23 mouse cellular contexts compared by ENCODE assay signal in the genomic region with DNA sequence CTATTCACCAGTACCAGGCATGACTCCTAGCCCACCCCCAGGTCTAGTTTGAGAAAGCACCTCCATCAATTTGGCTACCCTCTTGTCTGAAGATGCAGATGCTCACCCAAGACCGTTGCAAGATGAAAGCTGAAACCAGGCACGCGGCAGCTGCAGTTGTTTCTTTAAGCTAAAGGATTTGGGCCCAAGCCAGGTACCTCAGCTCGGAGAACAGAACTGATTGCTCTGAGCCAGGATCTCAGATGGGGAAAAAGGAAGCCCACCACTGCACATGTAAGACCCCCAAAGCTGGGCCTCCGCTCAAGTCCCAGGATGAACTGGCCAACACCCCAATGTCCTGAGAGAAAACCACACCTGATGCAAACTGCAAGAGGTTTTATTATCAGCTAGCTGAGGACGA. TPM values are rescaled to one million over a fixed set of nuclear protein-coding genes. Genes with fewer than 3 reads are reported as not detected.
"Had no signal": no experiment of that assay in that cellular context is flagged by ENCODE, and none has a peak within 500 bp of the region (broad histone marks: within the 10 kb centered on the region; RNA-seq: fewer than 3 reads in every experiment).

No protein-coding gene starts in this region.

- H3K9ac ChIP-seq: liver, embryonic 14.5 days; midbrain, embryonic 12.5 days; neural tube, embryonic 12.5 days had no signal

- ATAC-seq: midbrain, embryonic 16.5 days had no signal

- H3K4me1 ChIP-seq: midbrain, embryonic 10.5 days; midbrain, embryonic 12.5 days; neural tube, embryonic 12.5 days had no signal

- H3K4me3 ChIP-seq: midbrain, embryonic 10.5 days; midbrain, embryonic 12.5 days; neural tube, embryonic 12.5 days had no signal

- DNase-seq: lung, adult 2 months; lung, postnatal 10 days; lung, postnatal 4 days; midbrain, embryonic 14.5 days; right cerebral cortex, postnatal 14 days; thymus, adult 18-20 months; thymus, postnatal 14 days; thymus, postnatal 36 days had no signal

- H3K27me3 ChIP-seq: midbrain, embryonic 12.5 days; neural tube, embryonic 12.5 days had no signal

- H3K36me3 ChIP-seq: midbrain, embryonic 10.5 days; midbrain, embryonic 12.5 days; neural tube, embryonic 12.5 days had no signal

- H3K27ac ChIP-seq: liver, embryonic 14.5 days; midbrain, embryonic 10.5 days; midbrain, embryonic 12.5 days; neural tube, embryonic 12.5 days had no signal

- H3K4me2 ChIP-seq: midbrain, embryonic 12.5 days; neural tube, embryonic 12.5 days had no signal

RNA-seq across cellular contexts. Expression of gene Gm3646, which starts 7.6 kb away (rescaled TPM):
- total RNA-seq: megakaryocyte, adult 5-6 weeks; megakaryocyte-erythroid progenitor cell, adult 5-6 weeks; neutrophil, adult 5-6 weeks had no signal
- polyA plus RNA-seq: liver, embryonic 14.5 days; liver, embryonic 16.5 days; lung, adult 2 months; lung, embryonic 16.5 days; midbrain, embryonic 10.5 days; midbrain, embryonic 12.5 days; midbrain, embryonic 14.5 days; midbrain, embryonic 16.5 days; neural tube, embryonic 12.5 days; neural tube, embryonic 14.5 days; spleen, adult 2 months; stomach, embryonic 14.5 days; stomach, embryonic 16.5 days; thymus, postnatal 0 days had no signal
